Mouse (Mus musculus) bone marrow, adult 2 months (tissue): Measurements from ENCODE around the gene Cacna2d3.

Source experiments
- CTCF ChIP-seq: fragments of 200-500 bp; IDR thresholded peaks from 2 replicates; pipeline ENCODE4 v1.5.1; 2011; ENCODE audit warnings: low read length, control low read depth; ENCODE audit not compliant: control insufficient read depth, insufficient read depth
- POLR2A ChIP-seq: fragments of 200-500 bp; IDR thresholded peaks from 2 replicates; pipeline ENCODE4 v1.6.1; 2011; ENCODE audit warnings: low read depth, mild to moderate bottlenecking, control low read depth, low read length, borderline replicate concordance; ENCODE audit not compliant: control insufficient read depth

DNA sequence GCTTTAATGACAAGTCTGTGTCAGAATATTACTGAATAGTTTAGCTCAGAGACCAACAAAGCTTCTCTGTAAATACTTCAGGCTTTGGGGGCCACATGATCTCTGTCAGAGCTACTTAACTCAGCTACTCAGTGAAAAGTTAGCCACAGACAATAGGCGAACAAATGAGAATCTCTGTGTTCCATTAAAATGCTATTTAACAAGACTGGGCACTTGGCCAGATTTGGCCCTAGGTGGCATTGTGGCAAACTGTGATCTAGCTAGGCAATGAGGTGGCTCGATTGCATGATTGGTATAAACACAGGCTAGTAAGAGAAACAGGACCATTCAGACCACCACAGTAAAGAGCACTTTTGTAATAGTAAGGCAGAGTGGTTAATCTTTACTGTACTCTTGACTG lies 478.1 kb downstream of the Cacna2d3 start:
- TF ChIP-seq CTCF (no peak), POLR2A (no peak)
